8 mouse cellular contexts compared by ENCODE assay signal in genomic region chrX:7422691-7423111, GRCm38 (mm10). TPM values are rescaled to one million over a fixed set of nuclear protein-coding genes. Genes with fewer than 3 reads are reported as not detected.
DNase-seq lines count a peak whose midpoint lies in the region; ATAC-seq and TF ChIP-seq lines count a peak whose summit lies in the region.

No protein-coding gene starts in this region.

- ATAC-seq in Patski, result no peak
- ATAC-seq in hindbrain, postnatal 0 days, result peak; percentile 82

- WGBS in hindbrain, postnatal 0 days, result 31% methylated on average over 26 of the region's 26 CpGs
- 12% methylated on average over 19 of the region's 26 CpGs for WGBS in macrophage (ENCODE audit: missing documents)

- no peaks in the 10 kb centered on the region for H3K4me1 ChIP-seq in hindbrain, postnatal 0 days (ENCODE audit: insufficient read depth, low read length)

- POLR2A ChIA-PET in Patski (lab: Charles Lee), result no interaction called here

- H3K27me3 ChIP-seq in Patski, result no peaks in the 10 kb centered on the region
- no peaks in the 10 kb centered on the region for H3K27me3 ChIP-seq in hindbrain, postnatal 0 days (ENCODE audit: insufficient read depth, low read length)

- H3K9me3 ChIP-seq in hindbrain, postnatal 0 days (ENCODE audit: low read length), result no peaks in the 10 kb centered on the region

- peak; percentile 84 for TF ChIP-seq CTCF in Patski (IDR thresholded peaks at IDR 0.05)
- peak; percentile 73 for TF ChIP-seq CTCF in gastrocnemius, adult 2 months (IDR thresholded peaks at IDR 0.05)
- TF ChIP-seq CTCF in hindbrain, postnatal 0 days (IDR thresholded peaks at IDR 0.05; ENCODE audit: low read depth), result peak; percentile 80

- in situ Hi-C loops in Patski (cut with MboI; ENCODE audit: low pct_unique_long_range_greater_than_20kb), result loop anchor here (5.0 to 25.0 kb wide), 4 partner anchors 45 to 1160 kb away; no protein-coding TSS in a partner anchor

- peak overlapping the region; percentile 67 for H3K4me2 ChIP-seq in hindbrain, postnatal 0 days (ENCODE audit: low read depth, low read length)

- intact Hi-C loops in gastrocnemius, adult 2 months (cut with DNase I), result loop anchor here (5.0 to 10.0 kb wide), 3 partner anchors 225 to 352 kb away; no protein-coding TSS in a partner anchor

- peak overlapping the region; percentile 73 for H3K27ac ChIP-seq in gastrocnemius, adult 2 months
- H3K27ac ChIP-seq in hindbrain, postnatal 0 days, result no peak overlapping the region
- H3K27ac ChIP-seq in macrophage, result no peak overlapping the region

- H3K36me3 ChIP-seq in hindbrain, postnatal 0 days (ENCODE audit: insufficient read depth, low read length), result no peaks in the 10 kb centered on the region
- no peaks in the 10 kb centered on the region for H3K36me3 ChIP-seq in macrophage (ENCODE audit: inconsistent target)

- no peaks in the 10 kb centered on the region for H3K79me2 ChIP-seq in macrophage (ENCODE audit: inconsistent target)

- no peak for DNase-seq in Patski (ENCODE audit: low read depth, low spot score)
- DNase-seq in cerebellum, postnatal 25 days, result peak; percentile 66 to 81
- DNase-seq in gastrocnemius, adult 2 months, result peak; percentile 64
- DNase-seq in hindbrain, postnatal 0 days (ENCODE audit: low spot score), result peak; percentile 83
- peak; percentile 65 to 74 for DNase-seq in left cerebral cortex, adult 18-20 months (ENCODE audit: low spot score in 2 of 2)
- DNase-seq in right cerebral cortex, adult 2 months (ENCODE audit: low spot score in 2 of 2), result peak; percentile 83 to 87
- DNase-seq in urinary bladder, postnatal 25 days (ENCODE audit: low spot score), result peak; percentile 40

- no peak overlapping the region for H3K9ac ChIP-seq in hindbrain, postnatal 0 days (replicated peaks; ENCODE audit: low read length)

- CTCF ChIA-PET in Patski (lab: Charles Lee), result interaction anchor here (0.8 to 2.8 kb wide), 12 partner anchors 10 to 270 kb away, joined by 3 to 38 read pairs (median 4); no protein-coding TSS in a partner anchor

- H3K4me3 ChIP-seq in gastrocnemius, adult 2 months, result peak overlapping the region; percentile 77
- H3K4me3 ChIP-seq in hindbrain, postnatal 0 days (ENCODE audit: low read length), result peak overlapping the region; percentile 38
- H3K4me3 ChIP-seq in macrophage (ENCODE audit: inconsistent target), result peak overlapping the region; percentile 28

RNA-seq across cellular contexts. Expression of gene Usp27x, which starts 47.1 kb away (rescaled TPM):
- 6.1 TPM for polyA plus RNA-seq in Patski (2021)
- total RNA-seq in gastrocnemius, adult 2 months (2021), result under 1 TPM; 0.17 to 0.20 TPM
- 8.5 and 11.3 TPM in 2 replicates for total RNA-seq in hindbrain, postnatal 0 days (2014; rRNA removed)
- polyA plus RNA-seq in hindbrain, postnatal 0 days (2015; fragmentation: Nextera tagmentation; extraction: Ambion mirVana), result 2.0 and 2.2 TPM in 2 replicates
- 10 to 100 TPM; 16.5 to 18.8 TPM for total RNA-seq in left cerebral cortex, adult 18-20 months (2021)
- 1 to 10 TPM; 1.3 to 5.9 (median 2.2) TPM for total RNA-seq in macrophage (2018; cell fraction: chromatin; rRNA removed)
- total RNA-seq in macrophage (2018; cell fraction: cytosol; rRNA removed), result 1 to 10 TPM; 1.4 to 4.8 (median 1.9) TPM
- 1 to 10 TPM; 1.3 to 7.7 (median 2.7) TPM for total RNA-seq in macrophage (2018; cell fraction: nucleus; rRNA removed)
- polyA plus RNA-seq in macrophage (2018), result 1.3 to 1.8 TPM (median 1.5 TPM) in 3 replicates
